Mouse (Mus musculus): Measurements from ENCODE around the gene Cacng7. TPM values are rescaled to one million over a fixed set of nuclear protein-coding genes. Genes with fewer than 3 reads are reported as not detected.

Cacng7 gene
- total and polyA plus RNA-seq, 2 experiments from 2014 or later: 0.15 to 4.0 TPM

- Histone ChIP-seq H3K4me3 (ENCODE audit: low read depth, low read length) (peak overlapping the region; percentile 43), H3K4me1 (ENCODE audit: control insufficient read depth, insufficient read depth) (peaks cover 3% of the 10 kb centered on the region; the same call in 1 of the 2 replicates), H3K9me3 (replicated peaks; ENCODE audit: control insufficient read depth, low read length) (no peaks in the 10 kb centered on the region), H3K27me3 (ENCODE audit: control insufficient read depth, insufficient read depth, low read length) (peaks cover 18% of the 10 kb centered on the region), H3K4me2 (ENCODE audit: low read depth, low read length) (peak overlapping the region; percentile 75), H3K27ac (ENCODE audit: low read depth) (no peak overlapping the region), H3K36me3 (replicated peaks; ENCODE audit: control insufficient read depth, insufficient read depth, low read length) (peaks cover 11% of the 10 kb centered on the region; the same call in 1 of the 2 replicates), H3K9ac (replicated peaks; ENCODE audit: low read depth, low read length) (no peak overlapping the region; the same call in 1 of the 2 replicates)
- WGBS: 9% methylated on average over 12 of the region's 12 CpGs
- ATAC-seq (ENCODE audit: insufficient read depth, low read depth) (no peak), DNase-seq (ENCODE audit: low spot score) (no peak)
- TF ChIP-seq CTCF (IDR thresholded peaks at IDR 0.05; ENCODE audit: low read depth) (no peak), EP300 (IDR thresholded peaks at IDR 0.05; ENCODE audit: low read depth) (no peak)
These were observed 29.0 kb upstream of the Cacng7 start for GRCm38 (mm10) chr7:3303789-3304188.

- H3K9me3 ChIP-seq (replicated peaks; ENCODE audit: control insufficient read depth, low read length): no peaks in the 10 kb centered on the region
- no peak overlapping the region for H3K27ac ChIP-seq (ENCODE audit: low read depth)
- H3K27me3 ChIP-seq (ENCODE audit: control insufficient read depth, insufficient read depth, low read length): peaks cover 18% of the 10 kb centered on the region
- H3K36me3 ChIP-seq (replicated peaks; ENCODE audit: control insufficient read depth, insufficient read depth, low read length): peaks cover 9% of the 10 kb centered on the region; the same call in 1 of the 2 replicates
- no peak for TF ChIP-seq CTCF (IDR thresholded peaks at IDR 0.05; ENCODE audit: low read depth)
- TF ChIP-seq EP300 (IDR thresholded peaks at IDR 0.05; ENCODE audit: low read depth): no peak
- no peak overlapping the region for H3K9ac ChIP-seq (replicated peaks; ENCODE audit: low read depth, low read length)
- WGBS: 12% methylated on average over 9 of the region's 10 CpGs
- H3K4me3 ChIP-seq (ENCODE audit: low read depth, low read length): no peak overlapping the region
- ATAC-seq (ENCODE audit: insufficient read depth, low read depth): no peak
- no peak overlapping the region for H3K4me2 ChIP-seq (ENCODE audit: low read depth, low read length)
- no peak for DNase-seq (ENCODE audit: low spot score)
- peaks cover 3% of the 10 kb centered on the region; the same call in 1 of the 2 replicates for H3K4me1 ChIP-seq (ENCODE audit: control insufficient read depth, insufficient read depth)
These were observed 28.5 kb upstream of the Cacng7 start for GRCm38 (mm10) chr7:3304298-3304697.

- no peak overlapping the region for H3K4me2 ChIP-seq (ENCODE audit: low read depth, low read length)
- H3K9ac ChIP-seq (replicated peaks; ENCODE audit: low read depth, low read length): no peak overlapping the region
- H3K36me3 ChIP-seq (replicated peaks; ENCODE audit: control insufficient read depth, insufficient read depth, low read length): no peaks in the 10 kb centered on the region
- TF ChIP-seq CTCF (IDR thresholded peaks at IDR 0.05; ENCODE audit: low read depth) (no peak), EP300 (IDR thresholded peaks at IDR 0.05; ENCODE audit: low read depth) (no peak)
- H3K4me3 ChIP-seq (ENCODE audit: low read depth, low read length): no peak overlapping the region
- peaks cover 18% of the 10 kb centered on the region for H3K27me3 ChIP-seq (ENCODE audit: control insufficient read depth, insufficient read depth, low read length)
- ATAC-seq (ENCODE audit: insufficient read depth, low read depth) (no peak), DNase-seq (ENCODE audit: low spot score) (no peak)
- WGBS: 69% methylated on average over 3 of the region's 3 CpGs
- H3K27ac ChIP-seq (ENCODE audit: low read depth): no peak overlapping the region
- peaks cover 3% of the 10 kb centered on the region; the same call in 1 of the 2 replicates for H3K4me1 ChIP-seq (ENCODE audit: control insufficient read depth, insufficient read depth)
- H3K9me3 ChIP-seq (replicated peaks; ENCODE audit: control insufficient read depth, low read length): no peaks in the 10 kb centered on the region
These were observed 26.4 kb upstream of the Cacng7 start for GRCm38 (mm10) chr7:3306400-3306799.

GRCm38 (mm10) chr7:3308646-3309045 lies 24.1 kb upstream of the Cacng7 start:
- ATAC-seq (ENCODE audit: insufficient read depth, low read depth) (no peak), DNase-seq (ENCODE audit: low spot score) (no peak)
- peaks cover 16% of the 10 kb centered on the region for H3K27me3 ChIP-seq (ENCODE audit: control insufficient read depth, insufficient read depth, low read length)
- H3K4me1 ChIP-seq (ENCODE audit: control insufficient read depth, insufficient read depth): no peaks in the 10 kb centered on the region
- H3K4me2 ChIP-seq (ENCODE audit: low read depth, low read length): no peak overlapping the region
- H3K9ac ChIP-seq (replicated peaks; ENCODE audit: low read depth, low read length): no peak overlapping the region
- 60% methylated on average over 4 of the region's 4 CpGs for WGBS
- no peaks in the 10 kb centered on the region for H3K9me3 ChIP-seq (replicated peaks; ENCODE audit: control insufficient read depth, low read length)
- H3K36me3 ChIP-seq (replicated peaks; ENCODE audit: control insufficient read depth, insufficient read depth, low read length): no peaks in the 10 kb centered on the region
- TF ChIP-seq EP300 (IDR thresholded peaks at IDR 0.05; ENCODE audit: low read depth): no peak
- TF ChIP-seq CTCF (IDR thresholded peaks at IDR 0.05; ENCODE audit: low read depth): no peak
- H3K4me3 ChIP-seq (ENCODE audit: low read depth, low read length): no peak overlapping the region
- H3K27ac ChIP-seq (ENCODE audit: low read depth): no peak overlapping the region

- H3K4me1 ChIP-seq (ENCODE audit: control insufficient read depth, insufficient read depth): no peaks in the 10 kb centered on the region
- no peak for ATAC-seq (ENCODE audit: insufficient read depth, low read depth)
- 94% methylated on average over 7 of the region's 7 CpGs for WGBS
- no peak overlapping the region for H3K4me3 ChIP-seq (ENCODE audit: low read depth, low read length)
- no peak for DNase-seq (ENCODE audit: low spot score)
- TF ChIP-seq CTCF (IDR thresholded peaks at IDR 0.05; ENCODE audit: low read depth) (no peak), EP300 (IDR thresholded peaks at IDR 0.05; ENCODE audit: low read depth) (no peak)
- H3K27me3 ChIP-seq (ENCODE audit: control insufficient read depth, insufficient read depth, low read length): peaks cover 3% of the 10 kb centered on the region; the same call in 1 of the 2 replicates
- no peak overlapping the region for H3K4me2 ChIP-seq (ENCODE audit: low read depth, low read length)
- no peaks in the 10 kb centered on the region for H3K9me3 ChIP-seq (replicated peaks; ENCODE audit: control insufficient read depth, low read length)
- H3K36me3 ChIP-seq (replicated peaks; ENCODE audit: control insufficient read depth, insufficient read depth, low read length): no peaks in the 10 kb centered on the region
- no peak overlapping the region for H3K9ac ChIP-seq (replicated peaks; ENCODE audit: low read depth, low read length)
- H3K27ac ChIP-seq (ENCODE audit: low read depth): no peak overlapping the region
These were observed 22.5 kb upstream of the Cacng7 start for GRCm38 (mm10) chr7:3310233-3310632.

GRCm38 (mm10) chr7:3313571-3313970 lies 19.2 kb upstream of the Cacng7 start:
- H3K27ac ChIP-seq (ENCODE audit: low read depth): no peak overlapping the region
- H3K4me3 ChIP-seq (ENCODE audit: low read depth, low read length): no peak overlapping the region
- H3K36me3 ChIP-seq (replicated peaks; ENCODE audit: control insufficient read depth, insufficient read depth, low read length): no peaks in the 10 kb centered on the region
- H3K4me2 ChIP-seq (ENCODE audit: low read depth, low read length): no peak overlapping the region
- ATAC-seq (ENCODE audit: insufficient read depth, low read depth) (no peak), DNase-seq (ENCODE audit: low spot score) (no peak)
- no peak overlapping the region for H3K9ac ChIP-seq (replicated peaks; ENCODE audit: low read depth, low read length)
- H3K4me1 ChIP-seq (ENCODE audit: control insufficient read depth, insufficient read depth): no peaks in the 10 kb centered on the region
- no peaks in the 10 kb centered on the region for H3K9me3 ChIP-seq (replicated peaks; ENCODE audit: control insufficient read depth, low read length)
- WGBS: 70% methylated on average over 8 of the region's 8 CpGs
- peaks cover 3% of the 10 kb centered on the region; the same call in 1 of the 2 replicates for H3K27me3 ChIP-seq (ENCODE audit: control insufficient read depth, insufficient read depth, low read length)
- TF ChIP-seq CTCF (IDR thresholded peaks at IDR 0.05; ENCODE audit: low read depth): no peak
- TF ChIP-seq EP300 (IDR thresholded peaks at IDR 0.05; ENCODE audit: low read depth): no peak
